Mouse (Mus musculus): ENCODE measurements around the gene Sypl. TPM values are rescaled to one million over a fixed set of nuclear protein-coding genes. Genes with fewer than 3 reads are reported as not detected.
"Not testable (repeated sequence)": the region's sequence is repeated elsewhere in the genome, so short reads cannot be mapped to it uniquely, and the experiment has no call there.

The Sypl gene
- total and polyA plus RNA-seq, 3 experiments, result 5.5 to 63.6 (median 56.3) TPM

DNA sequence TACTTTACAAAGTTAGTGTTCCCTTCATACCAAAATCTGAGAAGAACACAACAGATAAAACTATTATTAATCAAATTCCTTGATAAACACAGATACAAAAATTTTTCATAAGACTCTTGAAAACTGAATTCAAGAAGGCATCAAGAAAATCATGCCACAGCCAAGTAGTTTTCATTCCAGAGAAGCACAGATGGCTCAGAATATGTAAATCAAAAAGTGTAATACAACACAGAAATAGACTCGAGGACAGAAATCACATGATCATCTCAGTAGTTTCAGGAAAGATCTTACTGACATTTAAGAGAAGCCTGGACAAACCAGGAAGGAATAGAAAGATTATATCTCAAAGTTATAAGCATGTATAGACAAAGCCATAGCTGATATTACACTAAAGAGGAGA lies 32.6 kb downstream of the Sypl start:
- H3K4me1 ChIP-seq (ENCODE audit: insufficient read depth, low read depth, low read length), result peaks cover 3% of the 10 kb centered on the region; the same call in 1 of the 2 replicates
- no peak for ATAC-seq (ENCODE audit: extremely low read depth, insufficient number of reproducible peaks, low FRiP score, poor library complexity, severe bottlenecking)

DNA sequence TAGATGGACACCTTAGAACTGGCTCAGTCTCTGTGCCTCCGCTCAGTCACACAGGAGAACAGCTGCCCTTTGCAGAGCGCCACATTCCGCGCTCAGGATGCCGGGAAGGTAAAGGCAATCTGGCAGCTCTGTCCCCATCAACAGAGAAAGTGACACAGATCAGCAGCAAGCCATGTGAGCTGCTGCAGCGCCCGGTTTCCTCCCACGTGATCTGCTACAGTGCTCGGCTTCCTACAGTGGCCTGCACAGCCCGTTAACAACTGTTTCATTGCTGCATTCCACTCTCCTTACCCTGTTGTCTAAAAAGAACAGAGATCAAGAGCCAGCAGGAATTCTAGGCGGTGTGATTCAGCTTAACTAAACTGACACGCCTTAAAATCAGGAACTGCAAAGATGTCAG lies 36.0 kb downstream of the Sypl start:
- Histone ChIP-seq H3K27me3 (ENCODE audit: insufficient read depth, low read length) (peaks cover 10% of the 10 kb centered on the region), H3K4me1 (ENCODE audit: insufficient read depth, low read depth, low read length) (no peaks in the 10 kb centered on the region), H3K4me3 (ENCODE audit: low read depth, low read length) (no peak overlapping the region), H3K36me3 (replicated peaks) (no peaks in the 10 kb centered on the region), H3K9me3 (replicated peaks) (peaks cover 3% of the 10 kb centered on the region; the same call in 1 of the 2 replicates)
- DNase-seq (ENCODE audit: low spot score) (no peak), ATAC-seq (ENCODE audit: extremely low read depth, insufficient number of reproducible peaks, low FRiP score, poor library complexity, severe bottlenecking) (no peak)
- TF ChIP-seq GATA2 (IDR thresholded peaks at IDR 0.05; ENCODE audit: borderline replicate concordance, low read depth, low read length) (no peak), GATA1 (IDR thresholded peaks at IDR 0.05; ENCODE audit: borderline replicate concordance, low read length) (no peak), POLR2AphosphoS5 (IDR thresholded peaks at IDR 0.05; ENCODE audit: insufficient replicate concordance, low read depth, low read length) (no peak), CTCF (IDR thresholded peaks at IDR 0.05; ENCODE audit: low read depth, low read length) (no peak), TAL1 (conservative IDR thresholded peaks at IDR 0.05; ENCODE audit: low read depth, low read length) (no peak)

More for the DNA sequence above, 32.6 kb downstream of the Sypl start:
- DNase-seq (ENCODE audit: low spot score), result no peak
- peaks cover 10% of the 10 kb centered on the region for H3K27me3 ChIP-seq (ENCODE audit: insufficient read depth, low read length)
- no peak overlapping the region for H3K4me3 ChIP-seq (ENCODE audit: low read depth, low read length)
- TF ChIP-seq GATA1 (IDR thresholded peaks at IDR 0.05; ENCODE audit: borderline replicate concordance, low read length) (no peak), TAL1 (conservative IDR thresholded peaks at IDR 0.05; ENCODE audit: low read depth, low read length) (no peak), POLR2AphosphoS5 (IDR thresholded peaks at IDR 0.05; ENCODE audit: insufficient replicate concordance, low read depth, low read length) (no peak), CTCF (IDR thresholded peaks at IDR 0.05; ENCODE audit: low read depth, low read length) (no peak), GATA2 (IDR thresholded peaks at IDR 0.05; ENCODE audit: borderline replicate concordance, low read depth, low read length) (no peak)
- peaks cover 4% of the 10 kb centered on the region; the same call in 1 of the 2 replicates for H3K9me3 ChIP-seq (replicated peaks)
- peaks cover 4% of the 10 kb centered on the region for H3K36me3 ChIP-seq (replicated peaks)

DNA sequence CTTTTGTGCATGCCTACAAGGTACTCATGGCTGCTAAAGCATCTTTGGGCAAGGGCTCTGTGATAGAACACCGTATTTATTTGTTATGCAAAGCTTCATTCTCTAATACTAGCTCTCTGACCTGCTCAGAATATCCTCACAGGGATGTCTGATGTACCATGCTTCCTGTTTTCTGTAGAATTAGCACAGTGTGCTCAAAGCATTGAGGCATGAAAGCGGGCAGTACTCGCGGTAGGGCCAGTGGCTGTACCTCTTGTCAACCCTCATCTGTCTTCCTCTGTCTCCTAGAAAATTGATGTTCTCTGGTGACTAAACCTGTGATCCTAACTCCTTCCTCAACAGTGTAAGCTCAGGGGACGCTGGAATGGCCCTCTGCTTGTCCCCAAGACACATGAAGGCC lies 40.4 kb downstream of the Sypl start:
- Histone ChIP-seq H3K36me3 (replicated peaks) (no peaks in the 10 kb centered on the region), H3K27me3 (ENCODE audit: insufficient read depth, low read length) (peaks cover 16% of the 10 kb centered on the region), H3K4me1 (ENCODE audit: insufficient read depth, low read depth, low read length) (no peaks in the 10 kb centered on the region), H3K4me3 (ENCODE audit: low read depth, low read length) (no peak overlapping the region), H3K9me3 (replicated peaks) (no peaks in the 10 kb centered on the region)
- ATAC-seq (ENCODE audit: extremely low read depth, insufficient number of reproducible peaks, low FRiP score, poor library complexity, severe bottlenecking) (no peak), DNase-seq (ENCODE audit: low spot score) (no peak)
- TF ChIP-seq GATA1 (IDR thresholded peaks at IDR 0.05; ENCODE audit: borderline replicate concordance, low read length), result no peak
- no peak for TF ChIP-seq GATA2 (IDR thresholded peaks at IDR 0.05; ENCODE audit: borderline replicate concordance, low read depth, low read length)
- no peak for TF ChIP-seq POLR2AphosphoS5 (IDR thresholded peaks at IDR 0.05; ENCODE audit: insufficient replicate concordance, low read depth, low read length)
- TF ChIP-seq TAL1 (conservative IDR thresholded peaks at IDR 0.05; ENCODE audit: low read depth, low read length), result no peak
- TF ChIP-seq CTCF (IDR thresholded peaks at IDR 0.05; ENCODE audit: low read depth, low read length), result no peak

DNA sequence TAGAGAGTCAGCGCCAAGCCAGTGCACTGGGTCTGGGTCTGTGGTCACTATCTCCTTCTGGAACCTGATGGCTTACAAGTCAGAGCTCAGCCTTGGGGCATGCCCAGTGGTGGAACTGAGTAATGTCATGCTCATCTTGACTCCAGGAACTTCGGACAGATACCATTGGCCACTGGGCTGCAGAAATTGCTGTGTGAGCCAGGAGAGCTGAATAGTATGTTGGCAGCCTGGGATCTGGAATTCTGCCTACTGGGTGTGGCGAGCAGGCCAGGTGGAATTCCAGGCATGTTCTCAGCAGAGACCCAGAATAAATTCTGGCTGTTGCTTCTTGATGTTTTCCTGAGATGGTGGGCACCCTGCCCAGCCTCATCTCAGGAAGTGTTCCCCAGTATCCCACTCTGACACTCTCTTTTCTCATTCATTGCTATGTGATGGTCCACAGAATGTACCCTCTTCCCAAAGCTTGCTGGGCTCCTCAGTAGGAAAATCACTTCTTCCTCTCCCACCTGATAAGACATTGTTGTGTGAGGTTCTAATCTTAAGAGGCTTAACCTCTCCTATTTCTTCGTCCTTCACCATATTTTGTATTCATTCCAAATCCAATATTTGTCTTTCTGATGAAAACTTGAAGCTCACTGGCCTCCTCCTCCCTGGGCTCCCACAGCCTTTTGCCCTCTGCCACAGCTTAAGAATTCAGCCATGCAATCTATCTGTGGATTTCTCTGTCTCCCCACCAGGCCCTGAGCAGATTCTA lies 41.6 kb downstream of the Sypl start:
- Histone ChIP-seq H3K36me3 (replicated peaks) (no peaks in the 10 kb centered on the region), H3K27me3 (ENCODE audit: insufficient read depth, low read length) (peaks cover 8% of the 10 kb centered on the region), H3K9me3 (replicated peaks) (no peaks in the 10 kb centered on the region), H3K4me3 (ENCODE audit: low read depth, low read length) (no peak overlapping the region), H3K4me1 (ENCODE audit: insufficient read depth, low read depth, low read length) (no peaks in the 10 kb centered on the region)
- ATAC-seq (ENCODE audit: extremely low read depth, insufficient number of reproducible peaks, low FRiP score, poor library complexity, severe bottlenecking) (no peak), DNase-seq (ENCODE audit: low spot score) (no peak)
- no peak for TF ChIP-seq GATA1 (IDR thresholded peaks at IDR 0.05; ENCODE audit: borderline replicate concordance, low read length)
- TF ChIP-seq POLR2AphosphoS5 (IDR thresholded peaks at IDR 0.05; ENCODE audit: insufficient replicate concordance, low read depth, low read length), result no peak
- TF ChIP-seq CTCF (IDR thresholded peaks at IDR 0.05; ENCODE audit: low read depth, low read length), result no peak
- TF ChIP-seq TAL1 (conservative IDR thresholded peaks at IDR 0.05; ENCODE audit: low read depth, low read length), result no peak
- no peak for TF ChIP-seq GATA2 (IDR thresholded peaks at IDR 0.05; ENCODE audit: borderline replicate concordance, low read depth, low read length)

DNA sequence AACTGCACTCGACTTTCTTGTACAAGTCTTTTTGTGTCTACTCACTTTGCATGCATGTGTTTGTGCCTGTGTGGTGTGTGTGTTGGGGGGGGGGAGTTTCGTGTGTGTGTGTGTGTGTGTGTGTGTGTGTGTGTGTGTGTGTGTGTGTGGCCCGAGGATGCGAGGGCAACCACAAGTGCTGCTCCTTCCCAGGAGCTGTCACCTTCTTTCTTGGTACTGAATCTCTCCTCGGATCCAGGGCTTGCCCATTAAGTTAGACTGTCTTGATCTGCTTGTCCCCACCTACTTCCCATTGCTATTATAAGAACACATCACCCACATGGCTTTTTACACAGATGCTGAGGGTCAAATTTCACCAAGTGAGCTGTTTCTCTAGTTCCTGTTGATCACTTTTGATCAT lies 45.1 kb downstream of the Sypl start:
- ATAC-seq (ENCODE audit: extremely low read depth, insufficient number of reproducible peaks, low FRiP score, poor library complexity, severe bottlenecking), result no peak
- Histone ChIP-seq H3K4me3 (ENCODE audit: low read depth, low read length) (no peak overlapping the region), H3K36me3 (replicated peaks) (no peaks in the 10 kb centered on the region), H3K4me1 (ENCODE audit: insufficient read depth, low read depth, low read length) (no peaks in the 10 kb centered on the region), H3K27me3 (ENCODE audit: insufficient read depth, low read length) (peaks cover 19% of the 10 kb centered on the region), H3K9me3 (replicated peaks) (no peaks in the 10 kb centered on the region)
- no peak for DNase-seq (ENCODE audit: low spot score)
- no peak for TF ChIP-seq POLR2AphosphoS5 (IDR thresholded peaks at IDR 0.05; ENCODE audit: insufficient replicate concordance, low read depth, low read length)
- no peak for TF ChIP-seq TAL1 (conservative IDR thresholded peaks at IDR 0.05; ENCODE audit: low read depth, low read length)
- no peak for TF ChIP-seq CTCF (IDR thresholded peaks at IDR 0.05; ENCODE audit: low read depth, low read length)
- no peak for TF ChIP-seq GATA2 (IDR thresholded peaks at IDR 0.05; ENCODE audit: borderline replicate concordance, low read depth, low read length)
- no peak for TF ChIP-seq GATA1 (IDR thresholded peaks at IDR 0.05; ENCODE audit: borderline replicate concordance, low read length)

DNA sequence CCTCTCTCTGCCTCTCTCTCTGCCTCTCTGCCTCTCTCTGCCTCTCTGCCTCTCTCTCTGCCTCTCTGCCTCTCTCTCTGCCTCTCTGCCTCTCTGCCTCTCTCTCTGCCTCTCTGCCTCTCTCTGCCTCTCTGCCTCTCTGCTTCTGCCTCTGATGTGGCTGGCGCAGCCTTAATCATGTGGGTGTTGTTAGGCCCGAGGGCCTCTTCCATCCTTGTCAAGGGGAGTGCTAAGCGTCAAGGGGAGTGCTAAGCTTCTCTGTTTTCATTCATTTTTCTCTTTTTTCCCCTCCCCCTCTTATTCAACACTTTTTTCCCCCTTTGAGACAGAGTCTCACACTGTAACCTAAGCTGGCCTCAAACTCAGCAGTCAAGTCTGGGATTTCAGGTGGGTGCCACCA lies 46.1 kb downstream of the Sypl start:
- ATAC-seq (ENCODE audit: extremely low read depth, insufficient number of reproducible peaks, low FRiP score, poor library complexity, severe bottlenecking); H3K4me3 ChIP-seq (ENCODE audit: low read depth, low read length); H3K9me3 ChIP-seq (replicated peaks); H3K36me3 ChIP-seq (replicated peaks); H3K4me1 ChIP-seq (ENCODE audit: insufficient read depth, low read depth, low read length); DNase-seq (ENCODE audit: low spot score): not testable (repeated sequence)
- H3K27me3 ChIP-seq (ENCODE audit: insufficient read depth, low read length), result peaks cover 20% of the 10 kb centered on the region

Measured in G1E (cell line).